Mouse (Mus musculus) forebrain, embryonic 10.5 days (tissue): ENCODE data around the gene 4930402H24Rik. TPM values are rescaled to one million over a fixed set of nuclear protein-coding genes. Genes with fewer than 3 reads are reported as not detected.
A peak's percentile ranks its signal among the peaks of the same experiment; 100 is the strongest.

Source experiments
- DNase-seq: peaks from one replicate; pipeline ENCODE4 v3.0.0-alpha.2; 2017; ENCODE audit warnings: low spot score; ENCODE audit errors: extremely low spot score
- H3K27ac ChIP-seq: fragments of 300-500 bp; sonication (generic); 2 replicates; pipeline ENCODE4 v1.5.1; 2016; ENCODE audit warnings: mild to moderate bottlenecking
- H3K27me3 ChIP-seq: fragments of 300-500 bp; sonication (generic); 2 replicates; pipeline ENCODE4 v1.6.1; 2016; ENCODE audit warnings: mild to moderate bottlenecking; ENCODE audit not compliant: poor library complexity, severe bottlenecking
- H3K36me3 ChIP-seq: fragments of 300-500 bp; sonication (generic); replicated peaks from 2 replicates; pipeline ENCODE4 v1.6.1; 2016; ENCODE audit warnings: mild to moderate bottlenecking, moderate library complexity
- H3K4me1 ChIP-seq: fragments of 300-500 bp; sonication (generic); 2 replicates; pipeline ENCODE4 v1.6.1; 2016
- H3K4me3 ChIP-seq: fragments of 300-500 bp; sonication (generic); 2 replicates; pipeline ENCODE4 v1.5.1; 2016; ENCODE audit warnings: mild to moderate bottlenecking, moderate library complexity
- H3K9me3 ChIP-seq: fragments of 300-500 bp; sonication (generic); 2 replicates; pipeline ENCODE4 v1.6.1; 2016; ENCODE audit warnings: mild to moderate bottlenecking, moderate library complexity
- WGBS: fragments of 180-500 bp; shearing (Covaris S2); methylation state at CpG from one replicate; pipeline ENCODE4 v1.1.7; 2016; 5-methylcytosine and 5-hydroxymethylcytosine counted together
- polyA plus RNA-seq: library from polyadenylated mRNA; unstranded; fragments of >200 nt; fragmentation: Nextera tagmentation; extraction: Ambion mirVana; gene quantifications from 2 replicates; pipeline ENCODE4 v1.2.1, GENCODE M21; 2016

4930402H24Rik gene
- polyA plus RNA-seq, 1 experiment from 2014 or later = 24.3 TPM

- Histone ChIP-seq H3K27me3 (peaks cover 4% of the 10 kb centered on the region; the same call in 1 of the 2 replicates), H3K9me3 (no peaks in the 10 kb centered on the region), H3K27ac (no peak overlapping the region), H3K36me3 (no peaks in the 10 kb centered on the region), H3K4me3 (no peak overlapping the region), H3K4me1 (peaks cover 4% of the 10 kb centered on the region)
- DNase-seq = no peak
- WGBS = 87% methylated on average over 4 of the region's 4 CpGs
These were observed 57.9 kb downstream of the 4930402H24Rik start for GRCm38 (mm10) chr2:130848313-130848712.

GRCm38 (mm10) chr2:130843623-130844022, 62.6 kb downstream of the 4930402H24Rik start:
- peaks cover 24% of the 10 kb centered on the region for H3K4me1 ChIP-seq
- WGBS = 68% methylated on average over 2 of the region's 2 CpGs

GRCm38 (mm10) chr2:130840846-130841245, 65.4 kb downstream of the 4930402H24Rik start:
- H3K4me3 ChIP-seq = peak overlapping the region; percentile 73
- DNase-seq = peak; percentile 73
- WGBS = 4% methylated on average over 4 of the region's 4 CpGs
- H3K27me3 ChIP-seq = peaks cover 16% of the 10 kb centered on the region; the same call in 1 of the 2 replicates
- peaks cover 10% of the 10 kb centered on the region for H3K36me3 ChIP-seq
- no peaks in the 10 kb centered on the region for H3K9me3 ChIP-seq
- H3K4me1 ChIP-seq = peaks cover 29% of the 10 kb centered on the region
- peak overlapping the region; percentile 93 for H3K27ac ChIP-seq

More at GRCm38 (mm10) chr2:130843623-130844022, 62.6 kb downstream of the 4930402H24Rik start:
- H3K9me3 ChIP-seq = no peaks in the 10 kb centered on the region
- no peaks in the 10 kb centered on the region for H3K36me3 ChIP-seq
- H3K27me3 ChIP-seq = peaks cover 16% of the 10 kb centered on the region; the same call in 1 of the 2 replicates
- no peak for DNase-seq
- H3K27ac ChIP-seq = no peak overlapping the region
- H3K4me3 ChIP-seq = no peak overlapping the region

- Histone ChIP-seq H3K36me3 (peaks cover 10% of the 10 kb centered on the region), H3K27ac (peak overlapping the region; percentile 93), H3K4me3 (peak overlapping the region; percentile 73), H3K27me3 (peaks cover 16% of the 10 kb centered on the region; the same call in 1 of the 2 replicates), H3K9me3 (no peaks in the 10 kb centered on the region), H3K4me1 (peaks cover 29% of the 10 kb centered on the region)
- peak; percentile 80 for DNase-seq
- under 1% methylated on average over 74 of the region's 77 CpGs for WGBS
These were observed 66.1 kb downstream of the 4930402H24Rik start for GRCm38 (mm10) chr2:130839874-130840661.

- Histone ChIP-seq H3K4me1 (peaks cover 29% of the 10 kb centered on the region), H3K36me3 (peaks cover 14% of the 10 kb centered on the region), H3K4me3 (peak overlapping the region; percentile 73), H3K27ac (peak overlapping the region; percentile 93), H3K9me3 (no peaks in the 10 kb centered on the region), H3K27me3 (peaks cover 16% of the 10 kb centered on the region; the same call in 1 of the 2 replicates)
- 0% methylated on average over 19 of the region's 19 CpGs for WGBS
- DNase-seq = peak; percentile 71
These were observed 66.7 kb downstream of the 4930402H24Rik start for GRCm38 (mm10) chr2:130839528-130839873.

- Histone ChIP-seq H3K4me3 (peak overlapping the region; percentile 73), H3K9me3 (no peaks in the 10 kb centered on the region), H3K27me3 (peaks cover 16% of the 10 kb centered on the region; the same call in 1 of the 2 replicates), H3K27ac (peak overlapping the region; percentile 93), H3K36me3 (peaks cover 14% of the 10 kb centered on the region), H3K4me1 (peaks cover 25% of the 10 kb centered on the region)
- WGBS = 1% methylated on average over 10 of the region's 10 CpGs
- DNase-seq = no peak
These were observed 67.1 kb downstream of the 4930402H24Rik start for GRCm38 (mm10) chr2:130839084-130839483.

GRCm38 (mm10) chr2:130838131-130838530, 68.1 kb downstream of the 4930402H24Rik start:
- no peak for DNase-seq
- Histone ChIP-seq H3K4me3 (peak overlapping the region; percentile 73; the same call in 1 of the 2 replicates), H3K27ac (no peak overlapping the region), H3K36me3 (peaks cover 14% of the 10 kb centered on the region), H3K9me3 (no peaks in the 10 kb centered on the region), H3K4me1 (peaks cover 25% of the 10 kb centered on the region), H3K27me3 (peaks cover 10% of the 10 kb centered on the region; the same call in 1 of the 2 replicates)
- WGBS = 95% methylated on average over 1 of the region's 1 CpGs

GRCm38 (mm10) chr2:130833699-130834098, 72.5 kb downstream of the 4930402H24Rik start:
- no peak overlapping the region for H3K4me3 ChIP-seq
- H3K4me1 ChIP-seq = peaks cover 6% of the 10 kb centered on the region
- no peaks in the 10 kb centered on the region for H3K9me3 ChIP-seq
- H3K36me3 ChIP-seq = peaks cover 14% of the 10 kb centered on the region
- no peaks in the 10 kb centered on the region for H3K27me3 ChIP-seq
- DNase-seq = no peak
- H3K27ac ChIP-seq = no peak overlapping the region
- whole genome bisulfite sequencing = 73% methylated on average over 3 of the region's 3 CpGs

- no peak overlapping the region for H3K4me3 ChIP-seq
- no peaks in the 10 kb centered on the region for H3K9me3 ChIP-seq
- H3K27ac ChIP-seq = no peak overlapping the region
- no peaks in the 10 kb centered on the region for H3K27me3 ChIP-seq
- no peaks in the 10 kb centered on the region for H3K4me1 ChIP-seq
- 77% methylated on average over 1 of the region's 1 CpGs for WGBS
- no peak for DNase-seq
- peaks cover 11% of the 10 kb centered on the region for H3K36me3 ChIP-seq
These were observed 73.6 kb downstream of the 4930402H24Rik start for GRCm38 (mm10) chr2:130832582-130832981.

- peaks cover 6% of the 10 kb centered on the region for H3K36me3 ChIP-seq
- H3K27ac ChIP-seq = no peak overlapping the region
- 79% methylated on average over 2 of the region's 2 CpGs for WGBS
- H3K27me3 ChIP-seq = no peaks in the 10 kb centered on the region
- no peaks in the 10 kb centered on the region for H3K9me3 ChIP-seq
- no peak for DNase-seq
- H3K4me3 ChIP-seq = no peak overlapping the region
- no peaks in the 10 kb centered on the region for H3K4me1 ChIP-seq
These were observed 74.2 kb downstream of the 4930402H24Rik start for GRCm38 (mm10) chr2:130832012-130832411.

- Histone ChIP-seq H3K36me3 (peaks cover 4% of the 10 kb centered on the region; the same call in 1 of the 2 replicates), H3K9me3 (no peaks in the 10 kb centered on the region), H3K27me3 (no peaks in the 10 kb centered on the region), H3K4me1 (no peaks in the 10 kb centered on the region), H3K4me3 (no peak overlapping the region), H3K27ac (no peak overlapping the region)
- DNase-seq = no peak
- 84% methylated on average over 3 of the region's 3 CpGs for WGBS
These were observed 76.0 kb downstream of the 4930402H24Rik start for GRCm38 (mm10) chr2:130830236-130830635.

- Histone ChIP-seq H3K27me3 (no peaks in the 10 kb centered on the region), H3K4me1 (no peaks in the 10 kb centered on the region), H3K27ac (no peak overlapping the region), H3K9me3 (no peaks in the 10 kb centered on the region), H3K4me3 (no peak overlapping the region), H3K36me3 (no peaks in the 10 kb centered on the region)
- 93% methylated on average over 4 of the region's 4 CpGs for WGBS
- DNase-seq = no peak
These were observed 76.7 kb downstream of the 4930402H24Rik start for GRCm38 (mm10) chr2:130829496-130829895.

- WGBS = 83% methylated on average over 1 of the region's 1 CpGs
- Histone ChIP-seq H3K9me3 (no peaks in the 10 kb centered on the region), H3K4me3 (no peak overlapping the region), H3K27me3 (no peaks in the 10 kb centered on the region), H3K4me1 (no peaks in the 10 kb centered on the region), H3K27ac (no peak overlapping the region), H3K36me3 (no peaks in the 10 kb centered on the region; the same call in 1 of the 2 replicates)
- no peak for DNase-seq
These were observed 77.5 kb downstream of the 4930402H24Rik start for GRCm38 (mm10) chr2:130828668-130829067.
